Mouse (Mus musculus) cerebellum, postnatal 10 days (tissue): ENCODE measurements at regions not wholly inside any gene's neighbourhood (a gene's known extent, or its start where the extent isn't known, plus 50 kb on each side); places are given as distances from the start of the nearest gene placed in this dataset.

Source experiments
- DNase-seq, 2 experiments: peaks; one replicate each; pipeline ENCODE4 v3.0.0; 2021; ENCODE audit warnings: mixed read lengths in 2 of 2

GRCm38 (mm10) chr17:45237246-45237645 lies 196.3 kb downstream of the Cdc5l start:
- no peak for DNase-seq

GRCm38 (mm10) chr17:45235401-45235800 lies 198.1 kb downstream of the Cdc5l start:
- no peak for DNase-seq

GRCm38 (mm10) chr17:45232874-45233273 lies 200.7 kb downstream of the Cdc5l start:
- DNase-seq: no peak

- no peak for DNase-seq
These were observed 206.3 kb downstream of the Cdc5l start for GRCm38 (mm10) chr17:45227190-45227589.

- DNase-seq: no peak
These were observed 207.1 kb downstream of the Cdc5l start for GRCm38 (mm10) chr17:45226486-45226885.

- DNase-seq: no peak
These were observed 211.9 kb downstream of the Cdc5l start for GRCm38 (mm10) chr17:45221625-45222024.

GRCm38 (mm10) chr17:45217126-45217525 lies 216.4 kb downstream of the Cdc5l start:
- DNase-seq: no peak

- peak in 1 of 2 experiments; percentile 22 for DNase-seq
These were observed 218.2 kb downstream of the Cdc5l start for GRCm38 (mm10) chr17:45215067-45216049.

GRCm38 (mm10) chr17:45210984-45211383 lies 222.6 kb downstream of the Cdc5l start:
- DNase-seq: peak; percentile 33 to 37

GRCm38 (mm10) chr17:45209387-45209663 lies 224.2 kb downstream of the Cdc5l start:
- no peak for DNase-seq

GRCm38 (mm10) chr17:45208596-45209386 lies 224.7 kb downstream of the Cdc5l start:
- DNase-seq: peak; percentile 71 to 81

GRCm38 (mm10) chr17:45195779-45196178 lies 237.8 kb downstream of the Cdc5l start:
- DNase-seq: no peak

- no peak for DNase-seq
These were observed 238.7 kb downstream of the Cdc5l start for GRCm38 (mm10) chr17:45194786-45195281.

- DNase-seq: peak; percentile 22 to 25
These were observed 240.0 kb downstream of the Cdc5l start for GRCm38 (mm10) chr17:45193456-45194025.

- no peak for DNase-seq
These were observed 246.1 kb downstream of the Cdc5l start for GRCm38 (mm10) chr17:45187402-45187801.

GRCm38 (mm10) chr17:45176340-45176739 lies 257.2 kb downstream of the Cdc5l start:
- no peak for DNase-seq

- peak; percentile 29 to 36 for DNase-seq
These were observed 264.1 kb downstream of the Cdc5l start for GRCm38 (mm10) chr17:45169257-45169994.
